Mouse (Mus musculus) kidney, adult 9 months (tissue): ENCODE data around the gene Twist2.

Source experiments
- DNase-seq: peaks from one replicate; pipeline ENCODE4 v3.0.0; 2022

The Twist2 gene

GRCm38 (mm10) chr1:91820531-91820930 lies 19.3 kb downstream of the Twist2 start:
- DNase-seq: no peak

GRCm38 (mm10) chr1:91822316-91822824 lies 21.1 kb downstream of the Twist2 start:
- no peak for DNase-seq

DNA sequence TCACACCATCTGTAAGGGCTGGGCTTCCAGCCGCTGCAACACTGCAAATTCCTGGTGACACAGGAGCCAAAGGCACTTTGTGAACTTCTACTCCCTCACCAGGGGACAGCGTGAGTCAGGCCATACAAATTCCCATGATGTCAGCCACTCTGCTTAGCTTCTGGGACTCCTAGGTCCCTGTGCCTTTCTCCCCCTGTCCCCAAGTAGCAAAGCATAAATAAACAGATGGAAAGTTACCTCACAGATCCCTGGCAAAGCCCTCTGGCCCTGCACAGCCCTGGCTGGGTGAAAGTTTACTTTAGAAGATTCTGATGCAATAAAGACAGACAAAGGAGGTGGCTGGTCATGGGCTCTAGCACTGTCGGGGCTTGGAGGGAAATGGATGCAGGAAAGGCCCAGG lies 22.3 kb downstream of the Twist2 start:
- DNase-seq: no peak

GRCm38 (mm10) chr1:91823951-91824350 lies 22.7 kb downstream of the Twist2 start:
- DNase-seq: no peak

DNA sequence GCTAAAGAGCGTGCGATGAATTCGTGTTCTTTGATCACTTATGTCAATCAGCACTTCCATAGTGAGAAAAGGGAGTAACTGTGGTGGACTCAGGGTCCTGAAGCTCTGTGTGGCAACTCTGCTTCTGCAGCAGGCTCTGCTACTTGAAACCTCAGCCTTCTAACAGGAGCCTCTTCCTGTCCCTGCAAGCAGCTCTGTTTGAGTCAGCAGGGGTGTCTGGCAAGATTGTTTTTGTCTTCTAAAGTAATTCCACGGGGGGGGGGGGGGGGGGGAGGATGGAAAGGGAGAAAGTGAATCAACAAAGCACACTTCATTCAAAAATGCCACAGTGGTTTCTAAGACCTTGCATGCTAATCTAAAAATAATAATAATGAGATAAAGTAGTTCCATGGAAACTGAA lies 24.0 kb downstream of the Twist2 start:
- no peak for DNase-seq

DNA sequence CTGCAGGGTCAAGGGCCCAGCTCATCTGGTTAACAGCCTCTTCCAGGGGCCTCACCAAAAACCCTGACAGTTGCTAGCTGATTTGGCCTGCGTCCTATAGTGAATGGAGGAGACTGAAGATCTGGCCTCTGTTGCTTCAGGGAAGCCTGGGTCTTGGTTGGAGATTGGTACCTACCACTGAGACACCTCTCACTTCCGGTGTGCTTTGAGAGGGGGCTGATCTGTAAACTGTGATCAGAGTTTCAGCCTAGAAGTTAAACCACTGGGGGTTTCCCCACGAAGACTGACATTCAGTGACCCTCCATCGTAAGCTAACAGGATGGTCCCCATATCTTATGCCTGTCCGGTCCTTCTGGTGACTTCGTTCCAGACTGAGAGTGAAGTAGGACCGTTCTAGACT lies 30.7 kb downstream of the Twist2 start:
- no peak for DNase-seq

- no peak for DNase-seq
Measured at GRCm38 (mm10) chr1:91839557-91839956, 38.3 kb downstream of the Twist2 start.

DNA sequence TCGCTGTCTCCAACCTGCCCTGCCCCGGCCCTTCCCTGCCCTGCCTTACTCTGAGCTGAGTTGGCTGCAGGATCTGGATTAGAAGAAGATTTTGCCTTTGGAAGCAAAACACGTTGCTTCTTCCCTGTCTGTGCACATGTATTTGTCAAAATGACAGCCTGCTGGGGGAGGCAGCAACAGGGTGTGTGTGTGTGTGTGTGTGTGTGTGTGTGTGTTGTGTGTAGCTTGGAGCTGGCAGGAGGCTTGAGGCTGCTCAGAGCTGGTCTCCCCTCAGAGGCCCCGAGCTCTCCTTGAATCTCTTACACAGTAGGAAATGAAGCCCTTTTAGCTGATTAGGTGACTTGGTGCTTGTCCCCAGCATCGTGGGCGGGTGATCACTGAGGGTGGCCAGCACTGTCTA lies 38.7 kb downstream of the Twist2 start:
- no peak for DNase-seq

GRCm38 (mm10) chr1:91844236-91844635 lies 43.0 kb downstream of the Twist2 start:
- no peak for DNase-seq

GRCm38 (mm10) chr1:91844681-91845379 lies 43.6 kb downstream of the Twist2 start:
- no peak for DNase-seq

- DNase-seq: no peak
Measured at GRCm38 (mm10) chr1:91845380-91845957, 44.2 kb downstream of the Twist2 start.

DNA sequence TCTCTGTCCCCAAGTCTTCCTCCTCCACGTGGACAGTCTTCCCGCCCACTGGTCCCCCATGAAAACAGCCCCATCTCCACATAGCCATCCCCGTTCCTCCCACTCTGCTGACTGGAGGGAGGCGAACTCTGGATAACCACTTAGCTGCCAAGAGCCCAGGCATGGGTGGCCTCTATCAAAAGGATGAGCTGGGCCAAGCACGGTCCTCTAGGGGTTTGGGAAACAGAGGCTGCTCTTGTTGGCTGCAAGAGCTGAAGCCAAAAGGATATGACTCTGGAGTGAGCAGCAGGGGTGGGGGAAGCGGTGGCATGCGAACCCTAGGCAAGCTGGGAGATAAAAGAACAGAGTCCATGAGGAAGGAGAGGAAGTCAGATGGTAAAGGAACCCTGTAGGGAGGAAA lies 50.0 kb downstream of the Twist2 start:
- no peak for DNase-seq

- peak; percentile 25 for DNase-seq
Measured at GRCm38 (mm10) chr1:91856771-91857664, 55.8 kb downstream of the Twist2 start.

- DNase-seq: no peak
Measured at GRCm38 (mm10) chr1:91858101-91858790, 57.0 kb downstream of the Twist2 start.

GRCm38 (mm10) chr1:91858901-91859300 lies 57.6 kb downstream of the Twist2 start:
- DNase-seq: no peak

GRCm38 (mm10) chr1:91861511-91861910 lies 60.2 kb downstream of the Twist2 start:
- no peak for DNase-seq

DNA sequence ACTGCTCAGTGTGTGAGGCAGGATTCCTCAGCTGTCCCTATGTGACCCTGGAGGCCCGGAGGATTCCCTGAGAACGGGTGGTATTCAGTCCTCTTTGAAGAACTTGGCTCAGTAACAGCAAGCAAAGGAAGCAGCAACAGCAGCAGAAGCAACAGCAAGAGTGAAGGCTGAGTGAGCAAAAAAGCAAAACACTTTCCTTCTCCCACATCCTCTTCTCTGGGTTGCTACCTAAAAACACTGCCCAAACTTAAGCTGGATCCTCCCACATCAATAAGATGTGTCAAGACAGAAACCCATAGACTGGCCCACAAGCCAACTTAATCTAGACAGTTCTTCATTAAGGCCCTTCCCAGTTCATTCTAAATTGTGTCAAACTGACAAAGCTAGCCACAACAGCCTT lies 64.7 kb downstream of the Twist2 start:
- no peak for DNase-seq

- DNase-seq: no peak
Measured at GRCm38 (mm10) chr1:91871101-91871500, 69.8 kb downstream of the Twist2 start.

DNA sequence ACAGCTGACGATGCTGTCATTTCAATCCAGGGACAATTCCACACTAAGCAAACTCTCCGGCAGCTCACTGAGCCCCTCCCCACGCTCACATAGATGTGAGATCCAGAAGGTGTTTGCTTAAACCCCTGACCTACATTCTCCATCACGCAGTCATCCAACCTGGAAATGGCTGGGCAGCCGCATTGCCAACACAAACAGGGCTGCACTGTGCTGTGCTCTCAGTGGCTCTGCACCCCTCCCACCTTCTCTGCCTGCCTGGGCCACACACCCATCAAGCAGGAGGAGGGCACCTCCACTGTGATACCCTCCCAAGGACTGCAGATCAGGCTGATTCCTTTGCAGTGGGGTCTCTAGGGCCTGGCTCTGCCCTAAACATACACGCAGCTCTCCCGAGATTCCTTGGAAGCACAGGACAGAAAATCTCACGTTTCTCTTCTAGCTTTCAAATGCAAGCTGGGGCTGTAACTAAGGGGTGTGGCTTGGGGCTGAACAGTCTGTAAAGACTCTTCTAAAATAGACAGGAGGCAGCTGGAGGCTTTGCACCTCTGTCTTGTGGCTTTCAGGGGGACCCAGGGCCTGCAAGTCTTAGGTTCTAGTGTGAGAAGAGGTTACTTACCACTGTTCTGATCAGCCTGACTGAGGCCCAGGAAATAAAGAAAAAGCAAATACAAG lies 71.3 kb downstream of the Twist2 start:
- DNase-seq: peak; percentile 16

- peak; percentile 40 for DNase-seq
Measured at GRCm38 (mm10) chr1:91873572-91874285, 72.5 kb downstream of the Twist2 start.

GRCm38 (mm10) chr1:91874633-91875032 lies 73.4 kb downstream of the Twist2 start:
- peak; percentile 79 for DNase-seq
